Mouse (Mus musculus): ENCODE measurements around the gene Dennd1a. TPM values are rescaled to one million over a fixed set of nuclear protein-coding genes. Genes with fewer than 3 reads are reported as not detected.

The Dennd1a gene
- polyA plus RNA-seq, 1 experiment from 2014 or later, result 8.6 TPM

DNA sequence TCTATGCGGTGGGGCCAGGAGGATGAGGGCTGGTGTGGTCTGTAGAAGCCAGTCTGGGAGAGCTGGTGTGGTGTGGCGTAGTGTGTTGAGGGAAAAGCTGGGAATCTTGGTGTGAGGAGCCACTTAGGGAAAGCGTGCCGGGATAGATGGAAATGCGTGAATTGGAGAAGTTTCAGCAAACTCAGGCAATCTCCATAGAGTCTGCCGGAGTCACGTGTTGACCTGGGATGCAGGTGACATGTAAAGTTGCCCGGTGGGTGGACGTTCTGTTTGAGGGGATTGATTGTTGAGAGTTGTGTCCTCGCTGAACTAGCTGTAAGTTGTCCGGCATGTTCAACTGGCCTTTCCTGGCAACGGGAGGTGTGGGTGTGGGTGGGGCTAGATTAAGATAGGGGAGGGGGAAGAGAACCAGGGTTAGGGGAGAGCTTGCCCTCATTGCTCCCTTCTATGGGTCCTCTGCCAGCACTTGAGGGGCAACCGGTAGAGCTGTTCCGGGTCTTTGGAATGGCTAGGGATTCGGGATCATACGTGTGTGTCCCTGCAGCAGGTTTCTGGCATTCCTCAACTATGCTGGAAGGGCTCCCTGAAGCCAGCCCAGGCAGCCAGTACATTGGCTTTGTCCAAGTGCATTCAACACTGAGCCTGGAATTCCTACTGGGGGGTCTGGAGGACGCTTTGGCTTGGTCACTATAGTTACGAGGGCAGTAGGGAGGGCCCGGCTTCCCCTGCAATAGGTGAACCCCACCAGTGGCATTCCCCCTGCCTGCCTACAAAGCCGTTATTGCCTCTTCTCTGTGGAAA lies 510.4 kb downstream of the Dennd1a start:
- Histone ChIP-seq H3K27me3 (ENCODE audit: control insufficient read depth, insufficient read depth, low read length) (no peaks in the 10 kb centered on the region; the same call in 1 of the 2 replicates), H3K4me1 (ENCODE audit: control insufficient read depth, insufficient read depth, low read length) (peaks cover 11% of the 10 kb centered on the region), H3K36me3 (replicated peaks; ENCODE audit: control insufficient read depth, insufficient read depth, low read depth, low read length) (no peaks in the 10 kb centered on the region), H3K9ac (replicated peaks; ENCODE audit: low read length) (peak overlapping the region; percentile 60), H3K27ac (replicated peaks; ENCODE audit: low read depth, low read length) (no peak overlapping the region), H3K9me3 (replicated peaks; ENCODE audit: control insufficient read depth, low read length) (no peaks in the 10 kb centered on the region), H3K4me3 (ENCODE audit: low read depth, low read length) (peak overlapping the region; percentile 33), H3K4me2 (ENCODE audit: low read depth, low read length) (peak overlapping the region; percentile 69)
- ATAC-seq (replicated peaks; ENCODE audit: insufficient number of reproducible peaks, low FRiP score, low TSS enrichment, low read depth) (no peak), DNase-seq (ENCODE audit: low spot score) (no peak)
- WGBS, result 10% methylated on average over 20 of the region's 20 CpGs

DNA sequence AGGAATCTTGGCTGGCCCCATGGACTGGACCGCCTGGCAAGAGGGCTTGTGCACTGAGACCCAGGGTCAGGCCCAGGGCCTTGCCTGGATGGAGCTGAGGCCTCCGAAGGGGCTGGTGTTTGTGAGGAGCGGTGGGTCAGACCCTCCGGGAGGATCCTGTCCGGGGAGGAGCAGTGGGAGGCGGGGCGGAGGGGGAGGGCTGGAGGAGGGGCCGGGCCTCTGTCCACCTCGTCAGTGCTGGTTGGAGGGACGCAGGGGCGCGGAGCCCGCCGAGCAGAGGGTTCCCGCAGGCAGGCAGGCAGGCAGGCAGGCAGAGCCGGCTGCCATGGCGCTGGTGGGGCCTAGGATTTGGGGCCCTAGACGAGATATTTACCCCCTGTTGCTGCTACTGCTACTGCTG lies 511.2 kb downstream of the Dennd1a start, which contains the start of gene Crb2:
Gene Crb2 (plus strand): TSS at position 234 of the 400 bp plus-strand sequence.
- no peak within 1 kb of the TSS; the same call in 1 of the 2 replicates for H3K27ac ChIP-seq (replicated peaks; ENCODE audit: low read depth, low read length)
- peak; percentile 71 for DNase-seq (ENCODE audit: low spot score)
- peak; percentile 35 for ATAC-seq (replicated peaks; ENCODE audit: insufficient number of reproducible peaks, low FRiP score, low TSS enrichment, low read depth)
- H3K9me3 ChIP-seq (replicated peaks; ENCODE audit: control insufficient read depth, low read length), result no peaks in the 10 kb centered on the region
- H3K27me3 ChIP-seq (ENCODE audit: control insufficient read depth, insufficient read depth, low read length), result no peaks in the 10 kb centered on the region; the same call in 1 of the 2 replicates
- H3K4me3 ChIP-seq (ENCODE audit: low read depth, low read length), result peak within 1 kb of the TSS; percentile 33
- no peaks in the 10 kb centered on the region for H3K36me3 ChIP-seq (replicated peaks; ENCODE audit: control insufficient read depth, insufficient read depth, low read depth, low read length)
- under 1% methylated on average over 18 of the region's 18 CpGs for WGBS
- peak within 1 kb of the TSS; percentile 69 for H3K4me2 ChIP-seq (ENCODE audit: low read depth, low read length)
- H3K4me1 ChIP-seq (ENCODE audit: control insufficient read depth, insufficient read depth, low read length), result peaks cover 11% of the 10 kb centered on the region
- H3K9ac ChIP-seq (replicated peaks; ENCODE audit: low read length), result peak within 1 kb of the TSS; percentile 60

DNA sequence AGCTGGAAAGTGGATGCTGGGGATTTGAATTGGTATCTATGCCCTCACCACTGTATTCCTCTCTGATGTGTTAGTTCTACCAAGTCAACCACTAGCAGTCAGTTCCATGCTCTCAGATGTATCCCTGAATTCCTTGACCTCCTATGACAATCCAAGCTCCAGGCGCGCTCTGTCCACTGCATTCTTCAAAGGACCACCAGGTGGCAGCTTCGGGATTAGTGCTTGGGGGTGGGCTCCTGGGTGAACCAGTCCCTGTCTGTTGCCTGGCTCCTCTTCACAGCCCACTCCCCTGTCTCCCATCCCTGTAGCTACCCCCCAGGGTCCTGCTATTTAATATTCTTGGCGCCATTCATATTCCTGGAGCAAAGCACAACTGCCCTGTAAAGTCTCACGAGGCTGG lies 512.6 kb downstream of the Dennd1a start:
- peaks cover 5% of the 10 kb centered on the region for H3K4me1 ChIP-seq (ENCODE audit: control insufficient read depth, insufficient read depth, low read length)
- no peak for ATAC-seq (replicated peaks; ENCODE audit: insufficient number of reproducible peaks, low FRiP score, low TSS enrichment, low read depth)
- WGBS, result 15% methylated on average over 5 of the region's 5 CpGs

DNA sequence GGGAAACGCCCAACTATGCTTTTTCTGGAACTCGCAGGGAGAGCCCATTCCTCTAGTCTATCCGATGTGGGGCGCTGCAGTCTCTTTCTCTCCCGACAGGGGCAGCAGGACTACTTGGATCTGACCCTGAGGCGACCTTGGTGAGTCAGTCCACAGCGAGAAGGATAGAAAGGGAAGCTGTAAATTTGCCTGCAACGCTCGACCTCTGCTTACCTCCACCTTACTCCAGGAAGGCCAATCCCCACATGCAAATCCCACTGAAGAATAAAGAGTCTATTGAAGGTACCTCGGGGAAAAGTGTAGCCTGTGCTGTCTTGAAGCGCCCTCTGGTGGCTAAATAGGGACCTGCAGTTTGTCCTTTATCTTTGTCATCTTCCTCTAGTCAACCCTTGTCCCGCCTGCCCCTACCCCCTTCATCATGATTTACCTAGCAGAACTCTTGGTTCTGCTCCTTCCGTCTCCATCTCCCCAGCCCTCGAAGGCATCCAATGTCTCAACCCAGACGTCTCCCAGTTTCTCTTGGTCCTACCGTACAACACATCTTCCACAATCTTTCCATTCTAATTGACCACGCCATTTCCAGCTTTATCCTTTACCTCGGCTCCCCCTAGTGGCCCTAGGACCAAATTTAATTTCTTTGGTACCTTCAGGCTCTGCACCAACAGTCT lies 515.4 kb downstream of the Dennd1a start:
- Histone ChIP-seq H3K36me3 (replicated peaks; ENCODE audit: control insufficient read depth, insufficient read depth, low read depth, low read length) (no peaks in the 10 kb centered on the region), H3K4me2 (ENCODE audit: low read depth, low read length) (peak overlapping the region; percentile 42), H3K9me3 (replicated peaks; ENCODE audit: control insufficient read depth, low read length) (no peaks in the 10 kb centered on the region), H3K4me3 (ENCODE audit: low read depth, low read length) (peak overlapping the region; percentile 17), H3K9ac (replicated peaks; ENCODE audit: low read length) (0 out of 2 replicates have a peak overlapping the region, but pooled peaks have one; percentile 14), H3K4me1 (ENCODE audit: control insufficient read depth, insufficient read depth, low read length) (peaks cover 2% of the 10 kb centered on the region), H3K27me3 (ENCODE audit: control insufficient read depth, insufficient read depth, low read length) (0 out of 2 replicates have a peak, but pooled peaks cover 2% of the 10 kb centered on the region), H3K27ac (replicated peaks; ENCODE audit: low read depth, low read length) (no peak overlapping the region)
- WGBS, result under 1% methylated on average over 18 of the region's 18 CpGs
- ATAC-seq (replicated peaks; ENCODE audit: insufficient number of reproducible peaks, low FRiP score, low TSS enrichment, low read depth), result no peak
- peak; percentile 92 for DNase-seq (ENCODE audit: low spot score)

More for the DNA sequence above, 512.6 kb downstream of the Dennd1a start:
- Histone ChIP-seq H3K4me2 (ENCODE audit: low read depth, low read length) (no peak overlapping the region), H3K36me3 (replicated peaks; ENCODE audit: control insufficient read depth, insufficient read depth, low read depth, low read length) (no peaks in the 10 kb centered on the region), H3K27ac (replicated peaks; ENCODE audit: low read depth, low read length) (no peak overlapping the region), H3K4me3 (ENCODE audit: low read depth, low read length) (no peak overlapping the region), H3K9ac (replicated peaks; ENCODE audit: low read length) (no peak overlapping the region), H3K27me3 (ENCODE audit: control insufficient read depth, insufficient read depth, low read length) (no peaks in the 10 kb centered on the region; the same call in 1 of the 2 replicates), H3K9me3 (replicated peaks; ENCODE audit: control insufficient read depth, low read length) (no peaks in the 10 kb centered on the region)
- peak; percentile 77 for DNase-seq (ENCODE audit: low spot score)

DNA sequence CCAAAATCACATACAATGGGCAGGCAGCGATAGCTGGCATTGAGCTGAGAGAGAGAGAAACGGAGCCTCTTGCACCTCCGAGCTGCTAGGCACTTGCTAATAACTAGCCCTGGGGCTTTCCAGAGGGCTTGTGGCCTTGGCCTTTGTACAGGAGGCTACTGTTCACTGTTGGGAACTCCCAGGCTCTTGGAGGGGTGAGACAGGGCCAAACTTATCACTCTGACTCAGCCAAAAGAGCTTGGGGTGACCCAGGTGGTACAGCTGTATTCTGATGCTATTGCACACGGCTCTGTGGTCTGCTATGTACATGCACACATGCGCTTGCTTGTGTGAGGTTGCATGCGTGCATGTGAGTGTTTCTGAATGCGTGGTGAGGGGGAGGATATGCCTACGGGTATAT lies 517.4 kb downstream of the Dennd1a start:
- H3K4me3 ChIP-seq (ENCODE audit: low read depth, low read length), result no peak overlapping the region
- ATAC-seq (replicated peaks; ENCODE audit: insufficient number of reproducible peaks, low FRiP score, low TSS enrichment, low read depth) (no peak), DNase-seq (ENCODE audit: low spot score) (no peak)
- H3K27ac ChIP-seq (replicated peaks; ENCODE audit: low read depth, low read length), result no peak overlapping the region
- H3K9ac ChIP-seq (replicated peaks; ENCODE audit: low read length), result no peak overlapping the region
- H3K9me3 ChIP-seq (replicated peaks; ENCODE audit: control insufficient read depth, low read length), result no peaks in the 10 kb centered on the region
- H3K36me3 ChIP-seq (replicated peaks; ENCODE audit: control insufficient read depth, insufficient read depth, low read depth, low read length), result no peaks in the 10 kb centered on the region
- no peak overlapping the region for H3K4me2 ChIP-seq (ENCODE audit: low read depth, low read length)
- peaks cover 2% of the 10 kb centered on the region; the same call in 1 of the 2 replicates for H3K27me3 ChIP-seq (ENCODE audit: control insufficient read depth, insufficient read depth, low read length)
- 80% methylated on average over 8 of the region's 8 CpGs for WGBS
- H3K4me1 ChIP-seq (ENCODE audit: control insufficient read depth, insufficient read depth, low read length), result 0 out of 2 replicates have a peak, but pooled peaks cover 2% of the 10 kb centered on the region

DNA sequence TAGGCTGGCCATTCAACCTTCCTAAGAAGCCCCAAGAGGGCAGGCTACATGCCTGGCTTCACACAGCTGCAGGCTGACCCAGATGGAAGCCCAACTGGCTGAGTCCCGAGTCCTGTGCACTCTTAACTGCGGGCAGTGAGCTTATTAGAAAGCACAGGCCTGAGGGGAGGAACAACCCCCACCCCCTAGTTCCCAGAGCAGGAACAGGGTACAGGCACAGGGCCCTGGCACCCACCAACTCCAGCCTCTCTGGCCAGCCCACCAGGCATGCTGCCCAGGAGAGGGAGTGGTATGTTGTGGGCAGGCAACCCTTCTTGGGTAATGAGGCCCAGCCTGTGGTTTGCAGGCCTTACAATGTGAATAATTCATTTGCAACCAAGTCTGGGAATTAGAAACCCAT lies 518.3 kb downstream of the Dennd1a start:
- no peak for ATAC-seq (replicated peaks; ENCODE audit: insufficient number of reproducible peaks, low FRiP score, low TSS enrichment, low read depth)
- Histone ChIP-seq H3K4me1 (ENCODE audit: control insufficient read depth, insufficient read depth, low read length) (0 out of 2 replicates have a peak, but pooled peaks cover 2% of the 10 kb centered on the region), H3K4me3 (ENCODE audit: low read depth, low read length) (no peak overlapping the region), H3K27me3 (ENCODE audit: control insufficient read depth, insufficient read depth, low read length) (peaks cover 2% of the 10 kb centered on the region; the same call in 1 of the 2 replicates), H3K36me3 (replicated peaks; ENCODE audit: control insufficient read depth, insufficient read depth, low read depth, low read length) (no peaks in the 10 kb centered on the region), H3K27ac (replicated peaks; ENCODE audit: low read depth, low read length) (no peak overlapping the region), H3K9me3 (replicated peaks; ENCODE audit: control insufficient read depth, low read length) (no peaks in the 10 kb centered on the region), H3K9ac (replicated peaks; ENCODE audit: low read length) (no peak overlapping the region), H3K4me2 (ENCODE audit: low read depth, low read length) (no peak overlapping the region)
- 40% methylated on average over 2 of the region's 2 CpGs for WGBS
- no peak for DNase-seq (ENCODE audit: low spot score)

DNA sequence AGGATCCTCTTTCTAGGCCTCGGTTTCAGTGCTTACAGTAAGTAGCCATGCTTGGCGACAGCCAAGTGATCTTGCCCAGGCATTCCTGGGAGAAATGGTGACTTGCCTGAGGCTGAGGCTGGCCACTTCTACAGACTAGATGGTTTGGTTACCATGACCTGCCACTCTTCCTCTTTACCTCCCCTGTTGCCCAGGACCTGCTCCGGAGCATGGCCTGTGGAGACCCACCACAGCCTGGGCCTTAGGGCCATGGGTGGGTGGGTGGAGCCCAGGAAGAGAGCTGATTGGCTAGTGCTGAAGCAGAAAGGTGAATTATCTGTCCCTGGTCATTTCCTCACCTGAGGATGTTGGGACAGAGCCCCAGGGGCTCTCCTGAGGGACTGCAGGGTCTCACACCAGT lies 519.5 kb downstream of the Dennd1a start:
- no peaks in the 10 kb centered on the region for H3K36me3 ChIP-seq (replicated peaks; ENCODE audit: control insufficient read depth, insufficient read depth, low read depth, low read length)
- H3K27me3 ChIP-seq (ENCODE audit: control insufficient read depth, insufficient read depth, low read length), result peaks cover 2% of the 10 kb centered on the region; the same call in 1 of the 2 replicates
- H3K27ac ChIP-seq (replicated peaks; ENCODE audit: low read depth, low read length), result no peak overlapping the region
- 50% methylated on average over 3 of the region's 3 CpGs for WGBS
- no peak overlapping the region for H3K4me3 ChIP-seq (ENCODE audit: low read depth, low read length)
- H3K4me2 ChIP-seq (ENCODE audit: low read depth, low read length), result no peak overlapping the region
- no peak overlapping the region for H3K9ac ChIP-seq (replicated peaks; ENCODE audit: low read length)
- no peaks in the 10 kb centered on the region for H3K9me3 ChIP-seq (replicated peaks; ENCODE audit: control insufficient read depth, low read length)
- DNase-seq (ENCODE audit: low spot score) (no peak), ATAC-seq (replicated peaks; ENCODE audit: insufficient number of reproducible peaks, low FRiP score, low TSS enrichment, low read depth) (no peak)
- 0 out of 2 replicates have a peak, but pooled peaks cover 2% of the 10 kb centered on the region for H3K4me1 ChIP-seq (ENCODE audit: control insufficient read depth, insufficient read depth, low read length)

Measured in embryonic facial prominence, embryonic 11.5 days (tissue).